11 mouse cellular contexts compared by ENCODE assay signal in genomic region chr15:32034790-32035189, GRCm38 (mm10).
DNase-seq lines count a peak whose midpoint lies in the region; ATAC-seq and TF ChIP-seq lines count a peak whose summit lies in the region.
"Had no signal": no experiment of that assay in that cellular context is flagged by ENCODE, and none has a peak within 500 bp of the region (broad histone marks: within the 10 kb centered on the region; RNA-seq: fewer than 3 reads in every experiment).

No protein-coding gene starts in this region.

- no peak for TF ChIP-seq POLR2A in heart, adult 2 months (IDR thresholded peaks at IDR 0.05; ENCODE audit: insufficient read depth, low read depth, low read length)

- H3K9me3 ChIP-seq in heart, postnatal 0 days (replicated peaks; ENCODE audit: control insufficient read depth, low read length), result no peaks in the 10 kb centered on the region
- H3K9me3 ChIP-seq in hindbrain, embryonic 11.5 days (ENCODE audit: control insufficient read depth, low read length), result no peaks in the 10 kb centered on the region
- no peaks in the 10 kb centered on the region for H3K9me3 ChIP-seq in midbrain, postnatal 0 days (ENCODE audit: low read length)
- no peaks in the 10 kb centered on the region for H3K9me3 ChIP-seq in liver, embryonic 11.5 days (ENCODE audit: control insufficient read depth, low read length)
- H3K9me3 ChIP-seq: embryonic facial prominence, embryonic 13.5 days had no signal

- no peak overlapping the region for H3K9ac ChIP-seq in heart, postnatal 0 days (replicated peaks; ENCODE audit: low read depth, low read length)
- no peak overlapping the region for H3K9ac ChIP-seq in heart, adult 2 months (ENCODE audit: low read depth, low read length)
- H3K9ac ChIP-seq in hindbrain, embryonic 11.5 days (ENCODE audit: low read depth, low read length), result no peak overlapping the region
- H3K9ac ChIP-seq in midbrain, postnatal 0 days (replicated peaks; ENCODE audit: low read length, poor library complexity, severe bottlenecking), result no peak overlapping the region
- no peak overlapping the region for H3K9ac ChIP-seq in liver, embryonic 11.5 days (ENCODE audit: low read depth, low read length)
- H3K9ac ChIP-seq: embryonic facial prominence, embryonic 13.5 days had no signal

- TF ChIP-seq CTCF in heart, postnatal 0 days (IDR thresholded peaks at IDR 0.05; ENCODE audit: low read depth), result no peak
- TF ChIP-seq CTCF in heart, adult 2 months (IDR thresholded peaks at IDR 0.05), result no peak
- no peak for TF ChIP-seq CTCF in midbrain, postnatal 0 days (IDR thresholded peaks at IDR 0.05)

- no peak overlapping the region for H3K27ac ChIP-seq in heart, postnatal 0 days (ENCODE audit: low read depth)
- no peak overlapping the region for H3K27ac ChIP-seq in heart, adult 2 months
- H3K27ac ChIP-seq in hindbrain, embryonic 11.5 days (ENCODE audit: low read depth, low read length), result no peak overlapping the region
- no peak overlapping the region for H3K27ac ChIP-seq in midbrain, postnatal 0 days (ENCODE audit: low read depth, low read length)
- H3K27ac ChIP-seq in liver, embryonic 11.5 days (ENCODE audit: low read depth, low read length), result no peak overlapping the region
- H3K27ac ChIP-seq: embryonic facial prominence, embryonic 13.5 days had no signal

- H3K4me3 ChIP-seq in heart, postnatal 0 days (ENCODE audit: low read depth, low read length), result no peak overlapping the region
- no peak overlapping the region for H3K4me3 ChIP-seq in heart, adult 2 months
- H3K4me3 ChIP-seq in hindbrain, embryonic 11.5 days (ENCODE audit: low read depth, low read length), result no peak overlapping the region
- no peak overlapping the region for H3K4me3 ChIP-seq in midbrain, postnatal 0 days (ENCODE audit: low read depth, low read length)
- H3K4me3 ChIP-seq in liver, embryonic 11.5 days (ENCODE audit: low read depth, low read length), result no peak overlapping the region
- H3K4me3 ChIP-seq: embryonic facial prominence, embryonic 13.5 days had no signal

- no peaks in the 10 kb centered on the region for H3K4me1 ChIP-seq in heart, postnatal 0 days (ENCODE audit: control insufficient read depth, insufficient read depth)
- H3K4me1 ChIP-seq in heart, adult 2 months (ENCODE audit: control insufficient read depth, insufficient read depth, low read length), result no peaks in the 10 kb centered on the region
- H3K4me1 ChIP-seq in hindbrain, embryonic 11.5 days (replicated peaks; ENCODE audit: control insufficient read depth, insufficient read depth, low read length), result no peaks in the 10 kb centered on the region
- H3K4me1 ChIP-seq in midbrain, postnatal 0 days (ENCODE audit: insufficient read depth, low read length), result 0 out of 2 replicates have a peak, but pooled peaks cover 3% of the 10 kb centered on the region
- H3K4me1 ChIP-seq in liver, embryonic 11.5 days (replicated peaks; ENCODE audit: control insufficient read depth, insufficient read depth, low read length), result no peaks in the 10 kb centered on the region

- WGBS in heart, postnatal 0 days, result 16% methylated on average over 7 of the region's 7 CpGs
- WGBS in heart, adult 2 months, result 44% methylated on average over 7 of the region's 7 CpGs
- WGBS in hindbrain, embryonic 11.5 days, result 29% methylated on average over 7 of the region's 7 CpGs
- WGBS in midbrain, postnatal 0 days, result 15% methylated on average over 7 of the region's 7 CpGs
- 48% methylated on average over 7 of the region's 7 CpGs for WGBS in liver, embryonic 11.5 days

- H3K27me3 ChIP-seq in heart, postnatal 0 days (ENCODE audit: control insufficient read depth, insufficient read depth, low read length), result no peaks in the 10 kb centered on the region
- H3K27me3 ChIP-seq in heart, adult 2 months (ENCODE audit: control insufficient read depth, insufficient read depth, low read length), result no peaks in the 10 kb centered on the region
- no peaks in the 10 kb centered on the region for H3K27me3 ChIP-seq in hindbrain, embryonic 11.5 days (ENCODE audit: control insufficient read depth, insufficient read depth, low read length)
- H3K27me3 ChIP-seq in midbrain, postnatal 0 days (ENCODE audit: insufficient read depth, low read length), result no peaks in the 10 kb centered on the region
- H3K27me3 ChIP-seq in liver, embryonic 11.5 days (replicated peaks; ENCODE audit: control insufficient read depth, insufficient read depth, low read length), result no peaks in the 10 kb centered on the region
- H3K27me3 ChIP-seq: embryonic facial prominence, embryonic 13.5 days had no signal

- TF ChIP-seq EP300 in heart, postnatal 0 days (IDR thresholded peaks at IDR 0.05; ENCODE audit: low read depth), result no peak
- TF ChIP-seq EP300 in heart, adult 2 months (IDR thresholded peaks at IDR 0.05; ENCODE audit: insufficient read depth, low read depth, low read length), result no peak

- no peak overlapping the region for H3K4me2 ChIP-seq in heart, postnatal 0 days (ENCODE audit: low read depth, low read length)
- no peak overlapping the region for H3K4me2 ChIP-seq in hindbrain, embryonic 11.5 days (replicated peaks; ENCODE audit: low read depth, low read length)
- H3K4me2 ChIP-seq in midbrain, postnatal 0 days (ENCODE audit: low read depth, low read length, poor library complexity, severe bottlenecking), result no peak overlapping the region
- H3K4me2 ChIP-seq in liver, embryonic 11.5 days, result no peak overlapping the region
- H3K4me2 ChIP-seq: embryonic facial prominence, embryonic 13.5 days had no signal

- intact Hi-C loops in heart, adult 2 months (cut with DNase I), result no loop called here

- ATAC-seq in heart, postnatal 0 days (ENCODE audit: insufficient read depth, low read depth), result 0 out of 2 replicates have a peak, but pooled peaks have one; percentile 49
- ATAC-seq in hindbrain, embryonic 11.5 days (ENCODE audit: low FRiP score), result peak; percentile 61
- ATAC-seq in midbrain, postnatal 0 days (ENCODE audit: low FRiP score), result peak; percentile 65; the same call in 1 of the 2 replicates
- ATAC-seq in liver, embryonic 11.5 days (replicated peaks; ENCODE audit: low FRiP score), result no peak
- ATAC-seq: Patski had no signal

- no peak for DNase-seq in heart, postnatal 0 days (ENCODE audit: low spot score)
- DNase-seq in heart, adult 2 months, result no peak
- DNase-seq in embryo, embryonic 10.5 days (ENCODE audit: low spot score), result peak; percentile 38
- DNase-seq in hindbrain, embryonic 11.5 days (ENCODE audit: low spot score), result peak; percentile 37
- peak; percentile 75 for DNase-seq in midbrain, postnatal 0 days (ENCODE audit: low spot score)
- DNase-seq in spleen, adult 18-20 months, result no peak
- no peak for DNase-seq in liver, embryonic 11.5 days (ENCODE audit: low spot score)
- DNase-seq in lung, postnatal 36 days, result no peak
- DNase-seq: lung, adult 18-20 months had no signal

- H3K79me2 ChIP-seq in heart, adult 2 months (replicated peaks; ENCODE audit: control insufficient read depth, insufficient read depth, low read length), result no peaks in the 10 kb centered on the region

- H3K36me3 ChIP-seq in heart, postnatal 0 days (replicated peaks; ENCODE audit: control insufficient read depth, insufficient read depth, low read length), result no peaks in the 10 kb centered on the region
- H3K36me3 ChIP-seq in heart, adult 2 months (ENCODE audit: control insufficient read depth, insufficient read depth, low read length), result no peaks in the 10 kb centered on the region
- no peaks in the 10 kb centered on the region for H3K36me3 ChIP-seq in hindbrain, embryonic 11.5 days (ENCODE audit: control insufficient read depth, insufficient read depth, low read length)
- no peaks in the 10 kb centered on the region for H3K36me3 ChIP-seq in midbrain, postnatal 0 days (ENCODE audit: insufficient read depth, low read length)
- no peaks in the 10 kb centered on the region for H3K36me3 ChIP-seq in liver, embryonic 11.5 days (ENCODE audit: control insufficient read depth, insufficient read depth, low read length)
- H3K36me3 ChIP-seq: embryonic facial prominence, embryonic 13.5 days had no signal

Comparison
In these comparisons a context has a peak if more than half of its experiments do, and no peak if none do; other contexts are left out.
1. DNase-seq: peak in embryo, embryonic 10.5 days (single experiment), hindbrain, embryonic 11.5 days (single experiment) and midbrain, postnatal 0 days (single experiment); none in heart, postnatal 0 days (single experiment), heart, adult 2 months (0 of 2), spleen, adult 18-20 months (0 of 2), liver, embryonic 11.5 days (single experiment) and lung, postnatal 36 days (single experiment).